Mouse (Mus musculus): Measurements from ENCODE around the gene Gm21987. TPM values are rescaled to one million over a fixed set of nuclear protein-coding genes. Genes with fewer than 3 reads are reported as not detected.

Gm21987 gene
- polyA plus RNA-seq, 1 experiment from 2014 or later = not detected

DNA sequence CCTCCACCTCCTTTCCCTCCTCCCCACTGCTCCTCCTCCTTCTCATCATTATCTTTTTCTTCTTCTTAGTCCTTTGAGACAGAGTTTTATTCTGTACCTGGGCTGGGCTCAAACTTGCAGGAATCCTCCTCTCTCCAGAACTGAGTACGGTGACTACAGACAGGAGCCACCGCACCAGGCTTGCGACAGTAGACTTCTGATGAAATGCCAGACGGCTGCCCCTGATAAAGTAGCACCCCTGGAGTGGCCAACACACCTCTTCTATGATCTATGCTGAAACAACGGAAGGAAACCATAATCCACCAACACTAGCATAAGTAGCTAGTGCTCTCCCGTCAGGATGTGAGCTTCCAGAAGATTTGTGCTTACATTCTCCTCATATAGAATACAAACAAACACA, 40.5 kb downstream of the Gm21987 start:
- H3K4me3 ChIP-seq (ENCODE audit: low read depth, low read length) = no peak overlapping the region
- H3K4me2 ChIP-seq (ENCODE audit: low read depth, low read length, severe bottlenecking) = no peak overlapping the region
- H3K27ac ChIP-seq (ENCODE audit: low read depth, low read length) = no peak overlapping the region
- no peak for ATAC-seq (replicated peaks; ENCODE audit: low FRiP score)
- H3K36me3 ChIP-seq (ENCODE audit: control insufficient read depth, insufficient read depth, low read length) = no peaks in the 10 kb centered on the region
- H3K27me3 ChIP-seq (ENCODE audit: control insufficient read depth, insufficient read depth, low read length) = no peaks in the 10 kb centered on the region
- H3K9me3 ChIP-seq (ENCODE audit: control insufficient read depth, low read length) = no peaks in the 10 kb centered on the region
- no peak for DNase-seq (ENCODE audit: low spot score)
- 91% methylated on average over 6 of the region's 6 CpGs for WGBS
- no peak overlapping the region for H3K9ac ChIP-seq (ENCODE audit: low read length)
- no peaks in the 10 kb centered on the region for H3K4me1 ChIP-seq (replicated peaks; ENCODE audit: control insufficient read depth, insufficient read depth, low read length)

GRCm38 (mm10) chr16:38388757-38389156, 41.9 kb downstream of the Gm21987 start:
- DNase-seq (ENCODE audit: low spot score) (no peak), ATAC-seq (replicated peaks; ENCODE audit: low FRiP score) (no peak)
- no peaks in the 10 kb centered on the region for H3K4me1 ChIP-seq (replicated peaks; ENCODE audit: control insufficient read depth, insufficient read depth, low read length)
- H3K4me3 ChIP-seq (ENCODE audit: low read depth, low read length) = no peak overlapping the region
- no peak overlapping the region for H3K9ac ChIP-seq (ENCODE audit: low read length)
- H3K27me3 ChIP-seq (ENCODE audit: control insufficient read depth, insufficient read depth, low read length) = no peaks in the 10 kb centered on the region
- H3K36me3 ChIP-seq (ENCODE audit: control insufficient read depth, insufficient read depth, low read length) = no peaks in the 10 kb centered on the region
- 78% methylated on average over 6 of the region's 6 CpGs for WGBS
- H3K9me3 ChIP-seq (ENCODE audit: control insufficient read depth, low read length) = no peaks in the 10 kb centered on the region
- no peak overlapping the region for H3K4me2 ChIP-seq (ENCODE audit: low read depth, low read length, severe bottlenecking)
- H3K27ac ChIP-seq (ENCODE audit: low read depth, low read length) = no peak overlapping the region

DNA sequence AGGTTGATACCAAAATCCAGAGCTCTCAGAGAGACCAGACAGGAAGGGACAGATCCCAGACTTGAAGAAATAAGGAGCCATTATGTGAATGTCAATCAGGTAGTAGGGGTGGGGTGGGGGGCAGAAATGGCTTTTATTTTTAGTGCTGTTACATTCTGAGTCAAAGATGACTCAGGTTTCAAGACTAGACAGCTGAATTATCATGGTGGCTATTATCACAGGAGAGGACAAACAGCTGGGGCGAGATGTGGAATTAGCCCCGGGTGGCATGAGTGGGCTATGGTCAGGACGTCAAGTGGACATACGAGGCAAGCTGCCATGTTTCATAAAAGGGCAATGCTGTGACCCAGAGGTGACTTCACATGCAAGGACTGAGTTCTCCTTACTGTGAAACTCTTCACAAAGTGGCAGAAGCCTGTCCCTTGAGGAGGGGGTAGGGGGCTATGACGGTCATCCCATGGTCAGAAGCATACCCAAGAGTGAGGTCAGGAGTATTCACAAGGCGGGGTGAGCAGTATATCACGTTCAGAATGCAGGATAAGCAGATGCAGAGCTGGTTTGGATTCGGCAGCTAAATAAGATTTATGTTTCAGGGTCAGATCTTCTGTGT, 42.5 kb downstream of the Gm21987 start:
- WGBS = 85% methylated on average over 8 of the region's 8 CpGs

GRCm38 (mm10) chr16:38390322-38390721, 43.5 kb downstream of the Gm21987 start:
- H3K4me1 ChIP-seq (replicated peaks; ENCODE audit: control insufficient read depth, insufficient read depth, low read length) = no peaks in the 10 kb centered on the region
- H3K9ac ChIP-seq (ENCODE audit: low read length) = no peak overlapping the region
- H3K36me3 ChIP-seq (ENCODE audit: control insufficient read depth, insufficient read depth, low read length) = no peaks in the 10 kb centered on the region
- H3K27ac ChIP-seq (ENCODE audit: low read depth, low read length) = no peak overlapping the region
- DNase-seq (ENCODE audit: low spot score) = no peak
- no peak overlapping the region for H3K4me2 ChIP-seq (ENCODE audit: low read depth, low read length, severe bottlenecking)
- ATAC-seq (replicated peaks; ENCODE audit: low FRiP score) = no peak
- WGBS = 89% methylated on average over 7 of the region's 7 CpGs
- no peaks in the 10 kb centered on the region for H3K27me3 ChIP-seq (ENCODE audit: control insufficient read depth, insufficient read depth, low read length)
- no peaks in the 10 kb centered on the region for H3K9me3 ChIP-seq (ENCODE audit: control insufficient read depth, low read length)
- no peak overlapping the region for H3K4me3 ChIP-seq (ENCODE audit: low read depth, low read length)

More for the DNA sequence above, 42.5 kb downstream of the Gm21987 start:
- H3K9ac ChIP-seq (ENCODE audit: low read length) = no peak overlapping the region
- no peaks in the 10 kb centered on the region for H3K36me3 ChIP-seq (ENCODE audit: control insufficient read depth, insufficient read depth, low read length)
- DNase-seq (ENCODE audit: low spot score) (no peak), ATAC-seq (replicated peaks; ENCODE audit: low FRiP score) (no peak)
- H3K27ac ChIP-seq (ENCODE audit: low read depth, low read length) = no peak overlapping the region
- no peaks in the 10 kb centered on the region for H3K27me3 ChIP-seq (ENCODE audit: control insufficient read depth, insufficient read depth, low read length)
- H3K9me3 ChIP-seq (ENCODE audit: control insufficient read depth, low read length) = no peaks in the 10 kb centered on the region
- no peak overlapping the region for H3K4me3 ChIP-seq (ENCODE audit: low read depth, low read length)
- H3K4me2 ChIP-seq (ENCODE audit: low read depth, low read length, severe bottlenecking) = no peak overlapping the region
- H3K4me1 ChIP-seq (replicated peaks; ENCODE audit: control insufficient read depth, insufficient read depth, low read length) = no peaks in the 10 kb centered on the region

DNA sequence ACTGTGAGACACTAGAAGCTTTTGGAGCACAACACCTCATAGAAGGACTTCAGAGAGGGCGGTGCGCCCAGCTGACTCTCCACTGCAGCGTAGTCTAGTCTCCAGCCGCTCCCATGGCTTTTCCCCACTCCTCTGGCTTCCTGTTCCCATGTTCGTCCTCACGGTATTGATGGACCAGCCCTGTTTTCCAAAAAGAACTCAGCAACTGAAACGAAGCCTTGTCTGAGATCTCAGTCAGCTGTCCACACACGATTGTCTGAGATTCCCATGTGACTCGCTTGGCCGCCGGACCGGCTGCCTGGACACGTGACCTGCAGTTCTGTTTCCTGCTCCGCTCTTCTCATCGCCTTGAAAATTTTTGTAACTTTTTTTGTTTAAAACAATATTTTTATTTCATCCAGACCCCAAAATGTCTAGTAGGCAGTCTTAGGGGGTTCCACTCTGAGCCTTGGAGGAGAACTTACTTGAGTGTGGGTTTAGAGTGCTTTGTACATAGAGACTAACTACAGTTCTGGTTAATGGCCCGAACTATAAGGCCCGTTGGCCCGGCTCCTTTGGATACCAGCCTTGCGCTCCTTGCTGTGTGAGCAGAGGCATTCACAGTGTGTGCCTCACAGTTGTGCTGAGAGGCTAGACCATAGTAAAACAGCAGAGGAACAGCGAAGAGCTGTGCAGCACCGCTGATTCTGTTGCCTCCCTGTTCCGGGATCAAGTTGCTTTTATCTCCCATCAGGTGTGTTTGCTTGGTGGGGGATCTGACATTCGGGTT, 45.5 kb downstream of the Gm21987 start:
- Histone ChIP-seq H3K9ac (ENCODE audit: low read length) (no peak overlapping the region), H3K27ac (ENCODE audit: low read depth, low read length) (no peak overlapping the region), H3K4me3 (ENCODE audit: low read depth, low read length) (no peak overlapping the region), H3K4me1 (replicated peaks; ENCODE audit: control insufficient read depth, insufficient read depth, low read length) (no peaks in the 10 kb centered on the region), H3K36me3 (ENCODE audit: control insufficient read depth, insufficient read depth, low read length) (no peaks in the 10 kb centered on the region), H3K4me2 (ENCODE audit: low read depth, low read length, severe bottlenecking) (no peak overlapping the region), H3K9me3 (ENCODE audit: control insufficient read depth, low read length) (no peaks in the 10 kb centered on the region), H3K27me3 (ENCODE audit: control insufficient read depth, insufficient read depth, low read length) (no peaks in the 10 kb centered on the region)
- 88% methylated on average over 23 of the region's 23 CpGs for WGBS
- DNase-seq (ENCODE audit: low spot score) (no peak), ATAC-seq (replicated peaks; ENCODE audit: low FRiP score) (no peak)

DNA sequence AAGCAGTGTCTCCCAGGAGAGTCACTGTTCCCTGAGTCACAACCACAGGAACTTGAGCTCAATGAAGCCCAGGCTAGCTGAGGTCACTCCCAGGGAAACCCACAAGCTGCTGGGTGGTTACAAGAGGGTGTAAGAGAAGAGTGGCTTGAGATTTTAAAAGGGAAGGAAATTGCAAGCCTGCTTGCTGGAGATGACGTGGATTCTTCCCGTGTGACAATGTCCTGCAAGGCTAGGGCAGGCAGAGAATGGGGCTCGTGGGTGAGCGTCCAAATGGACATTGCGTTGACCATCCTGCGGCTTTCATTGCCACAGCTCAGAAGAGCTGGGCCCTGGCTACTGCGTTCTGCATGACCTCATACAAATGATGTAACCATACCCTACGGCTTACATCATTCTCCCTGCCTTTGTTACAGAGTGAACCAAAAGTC, 47.4 kb downstream of the Gm21987 start:
- H3K27me3 ChIP-seq (ENCODE audit: control insufficient read depth, insufficient read depth, low read length) = no peaks in the 10 kb centered on the region
- no peaks in the 10 kb centered on the region for H3K36me3 ChIP-seq (ENCODE audit: control insufficient read depth, insufficient read depth, low read length)
- H3K4me2 ChIP-seq (ENCODE audit: low read depth, low read length, severe bottlenecking) = no peak overlapping the region
- WGBS = 85% methylated on average over 8 of the region's 8 CpGs
- no peak overlapping the region for H3K4me3 ChIP-seq (ENCODE audit: low read depth, low read length)
- H3K4me1 ChIP-seq (replicated peaks; ENCODE audit: control insufficient read depth, insufficient read depth, low read length) = peaks cover 1% of the 10 kb centered on the region; the same call in 1 of the 2 replicates
- no peaks in the 10 kb centered on the region for H3K9me3 ChIP-seq (ENCODE audit: control insufficient read depth, low read length)
- no peak overlapping the region for H3K9ac ChIP-seq (ENCODE audit: low read length)
- DNase-seq (ENCODE audit: low spot score) (no peak), ATAC-seq (replicated peaks; ENCODE audit: low FRiP score) (no peak)
- H3K27ac ChIP-seq (ENCODE audit: low read depth, low read length) = no peak overlapping the region

DNA sequence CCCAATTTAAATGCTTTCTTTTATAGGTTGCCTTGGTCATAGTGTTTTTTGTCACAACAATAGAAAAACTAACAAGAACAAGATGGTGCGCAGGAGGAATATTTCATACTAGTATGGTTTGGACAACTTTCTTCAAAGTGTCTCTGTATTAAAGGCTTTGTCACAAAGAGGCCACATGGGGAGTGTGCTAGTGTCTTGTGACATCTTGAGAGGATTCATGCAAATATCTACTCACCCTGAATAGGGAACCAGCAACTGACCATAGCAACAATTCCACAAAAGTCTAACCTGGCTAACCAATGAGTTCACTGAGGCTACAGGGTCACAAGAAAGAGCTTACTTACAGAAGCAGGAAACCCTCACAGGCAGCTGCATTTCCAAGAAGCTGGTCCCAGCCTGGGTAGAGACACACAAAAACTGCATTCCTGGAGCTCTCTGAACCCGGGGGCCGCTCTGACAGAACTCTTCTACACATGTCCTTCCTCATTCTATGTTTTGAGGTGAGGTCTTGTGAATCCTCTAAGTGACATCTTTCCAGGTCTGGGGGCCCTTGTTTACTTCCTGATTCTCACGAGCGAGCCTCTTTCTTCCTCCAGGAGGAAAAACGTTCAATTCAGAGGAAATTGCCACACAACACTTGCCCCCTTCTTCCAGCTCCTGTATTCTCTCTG, 48.4 kb downstream of the Gm21987 start:
- no peaks in the 10 kb centered on the region for H3K36me3 ChIP-seq (ENCODE audit: control insufficient read depth, insufficient read depth, low read length)
- H3K4me3 ChIP-seq (ENCODE audit: low read depth, low read length) = no peak overlapping the region
- H3K27me3 ChIP-seq (ENCODE audit: control insufficient read depth, insufficient read depth, low read length) = no peaks in the 10 kb centered on the region
- H3K27ac ChIP-seq (ENCODE audit: low read depth, low read length) = no peak overlapping the region
- no peaks in the 10 kb centered on the region for H3K9me3 ChIP-seq (ENCODE audit: control insufficient read depth, low read length)
- 78% methylated on average over 6 of the region's 6 CpGs for WGBS
- DNase-seq (ENCODE audit: low spot score) = no peak
- H3K4me2 ChIP-seq (ENCODE audit: low read depth, low read length, severe bottlenecking) = no peak overlapping the region
- no peak overlapping the region for H3K9ac ChIP-seq (ENCODE audit: low read length)
- ATAC-seq (replicated peaks; ENCODE audit: low FRiP score) = no peak
- peaks cover 9% of the 10 kb centered on the region; the same call in 1 of the 2 replicates for H3K4me1 ChIP-seq (replicated peaks; ENCODE audit: control insufficient read depth, insufficient read depth, low read length)

- Histone ChIP-seq H3K4me3 (ENCODE audit: low read depth, low read length) (no peak overlapping the region), H3K36me3 (ENCODE audit: control insufficient read depth, insufficient read depth, low read length) (no peaks in the 10 kb centered on the region), H3K27me3 (ENCODE audit: control insufficient read depth, insufficient read depth, low read length) (no peaks in the 10 kb centered on the region), H3K4me1 (replicated peaks; ENCODE audit: control insufficient read depth, insufficient read depth, low read length) (peaks cover 9% of the 10 kb centered on the region; the same call in 1 of the 2 replicates), H3K27ac (ENCODE audit: low read depth, low read length) (no peak overlapping the region), H3K4me2 (ENCODE audit: low read depth, low read length, severe bottlenecking) (no peak overlapping the region), H3K9ac (ENCODE audit: low read length) (no peak overlapping the region), H3K9me3 (ENCODE audit: control insufficient read depth, low read length) (no peaks in the 10 kb centered on the region)
- 82% methylated on average over 13 of the region's 13 CpGs for WGBS
- ATAC-seq (replicated peaks; ENCODE audit: low FRiP score) (no peak), DNase-seq (ENCODE audit: low spot score) (no peak)
Measured at GRCm38 (mm10) chr16:38396155-38396554, 49.3 kb downstream of the Gm21987 start.

Measured in forebrain, embryonic 11.5 days (tissue).